Mouse (Mus musculus) layer of hippocampus, postnatal 36 days (tissue): Measurements from ENCODE around the gene Trp73. TPM values are rescaled to one million over a fixed set of nuclear protein-coding genes. Genes with fewer than 3 reads are reported as not detected.

Experiments used
- DNase-seq, 2 experiments: peaks; one replicate each; pipeline ENCODE4 v3.0.0; 2022
- total RNA-seq, 2 experiments: library from RNA; stranded (reverse); gene quantifications; 2 replicates each; pipeline ENCODE4 v1.2.3; 2021

Trp73 gene
- total RNA-seq: 1 to 10 TPM; 1.6 to 3.1 TPM

GRCm38 (mm10) chr4:154140182-154140212, at the start of gene Trp73:
Gene Trp73 (minus strand): TSS chr4:154140208.
- DNase-seq: no peak

DNA sequence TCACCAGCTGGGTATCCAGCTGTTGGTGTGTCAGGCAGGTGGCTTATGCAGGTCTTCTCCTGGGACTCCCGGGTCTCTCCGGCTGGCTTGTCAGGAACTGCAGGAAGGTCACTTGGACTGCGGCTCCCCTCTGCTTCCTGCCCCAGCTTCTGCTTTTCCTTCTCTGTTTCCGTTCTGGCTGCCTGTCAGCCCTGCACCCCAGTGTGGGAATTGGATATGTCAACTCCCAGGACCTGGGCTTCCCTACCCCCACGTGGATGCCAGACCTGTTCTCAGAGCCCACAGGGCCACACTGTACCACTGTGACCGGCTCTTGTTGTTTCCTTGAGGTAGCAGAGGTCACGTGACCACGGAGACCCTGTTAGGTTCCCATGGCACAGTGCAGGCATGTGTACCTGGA, 48.9 kb upstream of the Trp73 start:
- DNase-seq: no peak

DNA sequence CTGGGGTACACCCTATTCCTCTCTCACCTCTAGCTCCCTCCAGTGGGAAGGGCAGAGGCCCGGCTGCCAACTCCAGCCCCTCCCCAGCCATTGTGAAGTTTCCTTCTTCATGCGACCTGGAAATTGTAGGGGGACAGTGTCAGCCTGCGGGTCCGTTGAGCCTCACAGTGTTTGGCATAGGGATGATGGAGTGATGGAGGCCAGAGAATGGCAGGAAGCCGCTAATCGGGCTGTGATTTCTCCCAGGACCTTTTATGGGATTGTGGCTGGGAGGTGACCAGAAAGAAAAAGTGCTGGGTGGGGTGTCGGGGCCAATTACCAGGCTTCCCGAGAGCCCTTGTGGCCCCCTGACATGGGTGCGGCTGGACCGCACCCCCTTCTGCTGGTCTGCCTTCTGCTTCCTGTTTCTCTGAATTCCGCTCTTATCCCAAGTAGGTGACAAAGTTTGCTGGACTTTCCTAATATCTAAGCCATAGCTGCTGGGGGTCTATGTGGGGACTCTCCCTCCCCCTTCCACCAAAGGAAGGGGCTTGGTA, 46.1 kb upstream of the Trp73 start:
- DNase-seq: no peak

- no peak for DNase-seq
Observed at GRCm38 (mm10) chr4:154185001-154185400, 45.0 kb upstream of the Trp73 start.

DNA sequence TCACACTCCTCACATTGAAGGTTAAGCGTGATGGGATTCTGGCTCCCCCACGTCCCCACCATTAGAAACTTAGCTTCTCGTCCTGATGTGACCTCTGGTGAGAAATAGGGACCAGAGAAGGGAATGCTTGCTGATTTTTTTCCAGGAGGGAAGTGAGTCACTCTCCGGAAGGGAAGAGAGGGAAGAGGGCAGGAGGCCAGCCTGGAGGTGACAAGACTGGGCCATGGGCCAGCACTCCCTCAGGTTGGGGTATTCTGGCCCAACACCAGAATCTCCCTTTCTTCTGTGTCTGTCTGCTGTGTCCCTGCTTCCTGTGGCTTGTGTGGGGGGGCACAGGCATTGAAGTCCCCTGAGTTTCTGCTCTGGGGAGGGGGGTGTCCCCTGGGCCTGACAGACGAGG, 43.6 kb upstream of the Trp73 start:
- DNase-seq: no peak

- DNase-seq: no peak
Observed at GRCm38 (mm10) chr4:154181001-154181400, 41.0 kb upstream of the Trp73 start.

- no peak for DNase-seq
Observed at GRCm38 (mm10) chr4:154177257-154177656, 37.2 kb upstream of the Trp73 start.

- DNase-seq: no peak
Observed at GRCm38 (mm10) chr4:154171931-154172604, 32.1 kb upstream of the Trp73 start.

DNA sequence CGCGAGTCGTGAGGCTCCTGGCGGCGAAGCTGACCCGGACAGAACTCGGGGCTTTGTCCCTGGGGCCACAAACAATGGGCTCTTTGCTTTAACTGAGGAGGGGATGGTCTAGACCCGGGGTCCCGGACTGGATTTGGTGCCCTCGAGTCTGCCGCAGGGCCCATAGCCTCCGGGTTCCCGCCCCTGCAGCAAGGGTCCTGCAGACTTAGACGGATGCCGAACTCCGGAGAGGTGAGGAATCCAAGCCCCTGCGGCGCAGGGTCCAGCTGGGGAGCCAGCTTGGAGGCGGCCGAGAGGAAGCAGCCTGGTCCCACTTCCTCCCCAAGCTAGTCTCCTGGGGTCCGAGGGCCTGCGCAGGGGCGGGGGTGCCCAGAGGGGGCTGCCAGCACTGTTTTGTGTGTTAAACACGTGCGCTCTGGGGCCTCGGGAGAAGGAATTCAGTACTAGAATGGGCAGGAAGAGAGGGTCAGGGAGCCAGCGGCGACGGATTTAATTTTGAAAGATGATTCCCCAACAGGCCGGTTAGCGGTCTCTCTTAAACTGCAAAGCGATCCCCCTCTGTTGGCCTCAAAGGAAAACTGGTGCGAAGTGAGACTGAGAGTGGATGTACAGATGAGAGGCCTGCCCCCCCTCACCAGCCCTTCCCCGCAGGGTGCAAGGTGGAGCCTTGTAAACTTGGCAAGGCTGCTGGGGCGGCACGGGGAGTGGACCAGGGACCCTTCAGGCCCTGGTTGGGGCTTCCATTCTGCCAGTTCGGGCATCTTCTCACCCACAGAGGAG, 31.3 kb upstream of the Trp73 start:
- no peak for DNase-seq

- DNase-seq: no peak
Observed at GRCm38 (mm10) chr4:154170506-154171150, 30.6 kb upstream of the Trp73 start, which contains the start of gene Megf6. Gene Megf6 (plus strand): TSS chr4:154170730.

DNA sequence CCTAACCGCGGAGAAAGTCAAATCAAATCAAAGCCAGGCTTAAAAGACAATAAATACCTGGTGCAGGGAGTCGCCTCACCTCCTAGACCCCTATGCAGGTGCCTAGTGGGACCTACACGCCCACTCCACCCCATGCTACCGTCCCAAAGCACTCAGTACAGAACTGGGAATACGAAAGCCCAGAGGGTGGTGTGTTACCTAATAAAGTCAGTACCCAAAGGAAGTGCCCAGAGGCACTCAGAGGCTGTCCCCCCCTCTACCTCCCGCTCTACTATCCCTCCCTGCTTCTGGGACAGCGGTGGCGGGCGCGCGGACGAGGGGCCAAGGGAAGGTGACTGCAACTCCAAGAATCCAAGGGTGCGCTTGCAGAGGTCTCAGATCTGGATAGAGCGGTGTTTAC, 30.0 kb upstream of the Trp73 start:
- no peak for DNase-seq

DNA sequence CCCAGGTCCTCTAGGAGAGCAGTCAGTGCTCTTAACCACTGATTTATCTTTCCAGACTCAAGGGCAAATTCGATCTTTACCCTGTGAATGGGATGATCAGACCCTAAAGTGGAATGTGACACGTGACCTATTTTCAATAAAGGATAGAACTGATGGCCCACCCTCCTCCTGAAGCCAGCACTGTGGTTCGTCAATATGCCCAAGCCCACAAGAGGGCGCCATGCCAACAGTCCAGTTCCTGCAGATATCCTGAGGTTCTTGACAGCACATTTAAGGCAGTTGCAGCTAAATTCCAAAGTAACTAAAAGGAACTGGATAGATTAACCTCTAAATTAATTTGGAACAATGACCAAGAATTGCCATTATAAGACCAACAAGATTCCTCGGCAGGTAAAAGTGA, 27.0 kb upstream of the Trp73 start:
- DNase-seq: no peak

GRCm38 (mm10) chr4:154163296-154163695, 23.3 kb upstream of the Trp73 start:
- DNase-seq: peak; percentile 47 to 50

GRCm38 (mm10) chr4:154160538-154161390, 20.8 kb upstream of the Trp73 start, which contains the start of gene Tprgl:
Gene Tprgl (minus strand): TSS chr4:154160666.
- DNase-seq: peak; percentile 96

- DNase-seq: no peak
Observed at GRCm38 (mm10) chr4:154159961-154160537, 20.0 kb upstream of the Trp73 start.

GRCm38 (mm10) chr4:154159002-154159401, 19.0 kb upstream of the Trp73 start:
- DNase-seq: peak; percentile 72 to 78

- no peak for DNase-seq
Observed at GRCm38 (mm10) chr4:154157970-154158662, 18.1 kb upstream of the Trp73 start.

- no peak for DNase-seq
Observed at GRCm38 (mm10) chr4:154156050-154156449, 16.0 kb upstream of the Trp73 start.

DNA sequence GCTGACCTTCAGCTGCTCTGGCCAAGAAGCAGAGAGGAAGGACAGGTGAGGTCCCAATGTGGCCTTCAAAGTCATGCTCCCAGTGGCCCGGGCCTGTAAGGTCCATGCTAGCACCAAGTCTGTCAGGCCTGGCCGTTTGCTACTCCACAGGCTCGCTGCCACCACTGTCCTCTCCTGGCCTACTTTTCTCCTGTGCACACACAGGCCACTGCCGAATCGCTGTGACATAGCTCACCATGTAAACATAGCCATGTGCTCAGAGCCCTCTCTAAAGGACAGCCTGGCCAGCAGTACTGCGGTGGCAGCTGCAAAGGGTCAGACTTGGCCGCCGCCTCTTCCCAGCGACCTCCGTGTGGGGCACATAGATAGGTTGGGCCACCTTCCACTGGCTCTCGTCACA, 14.1 kb upstream of the Trp73 start:
- DNase-seq: no peak

GRCm38 (mm10) chr4:154146342-154146741, 6.3 kb upstream of the Trp73 start:
- no peak for DNase-seq

DNA sequence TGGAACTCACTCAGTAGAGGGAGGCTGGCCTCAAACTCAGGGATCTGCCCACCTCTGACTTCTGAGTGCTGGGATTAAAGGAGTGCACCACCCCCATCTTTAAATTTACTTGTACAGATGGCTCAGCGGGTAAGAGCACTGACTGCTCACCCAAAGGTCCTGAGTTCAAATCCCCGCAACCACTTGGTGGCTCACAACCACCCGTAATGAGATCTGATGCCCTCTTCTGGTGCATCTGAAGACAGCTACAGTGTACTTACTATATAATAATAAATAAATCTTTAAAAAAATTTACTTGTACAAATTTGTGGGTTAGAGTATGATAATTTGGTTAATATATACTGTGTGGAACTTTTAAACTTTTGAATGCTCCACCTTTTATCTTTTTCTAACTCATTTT, 4.7 kb upstream of the Trp73 start:
- DNase-seq: no peak
